Mouse (Mus musculus): ENCODE data around the gene 1520401A03Rik. TPM values are rescaled to one million over a fixed set of nuclear protein-coding genes. Genes with fewer than 3 reads are reported as not detected.
"Not testable (repeated sequence)": the region's sequence is repeated elsewhere in the genome, so short reads cannot be mapped to it uniquely, and the experiment has no call there.

Gene 1520401A03Rik
- not detected in 2 replicates for total RNA-seq (2017)

GRCm38 (mm10) chr17:23722376-23723125 lies at the start of gene 1520401A03Rik:
TSS of gene 1520401A03Rik (minus strand) at chr17:23722783.
- ATAC-seq (ENCODE audit: extremely low read depth, insufficient number of reproducible peaks, low FRiP score, poor library complexity, severe bottlenecking), result no peak

- not testable (repeated sequence) for ATAC-seq (ENCODE audit: extremely low read depth, insufficient number of reproducible peaks, low FRiP score, poor library complexity, severe bottlenecking)
These were observed 49.6 kb upstream of the 1520401A03Rik start for GRCm38 (mm10) chr17:23772219-23772556.

- peak; percentile 98 for ATAC-seq (ENCODE audit: extremely low read depth, insufficient number of reproducible peaks, low FRiP score, poor library complexity, severe bottlenecking)
These were observed 49.0 kb upstream of the 1520401A03Rik start, which contains the start of gene Flywch1 for GRCm38 (mm10) chr17:23771284-23772218. TSS of gene Flywch1 (minus strand) at chr17:23771602.

- no peak for ATAC-seq (ENCODE audit: extremely low read depth, insufficient number of reproducible peaks, low FRiP score, poor library complexity, severe bottlenecking)
These were observed 48.3 kb upstream of the 1520401A03Rik start for GRCm38 (mm10) chr17:23770896-23771283.

- no peak for ATAC-seq (ENCODE audit: extremely low read depth, insufficient number of reproducible peaks, low FRiP score, poor library complexity, severe bottlenecking)
These were observed 47.9 kb upstream of the 1520401A03Rik start for GRCm38 (mm10) chr17:23770493-23770892.

- ATAC-seq (ENCODE audit: extremely low read depth, insufficient number of reproducible peaks, low FRiP score, poor library complexity, severe bottlenecking), result no peak
These were observed 40.4 kb upstream of the 1520401A03Rik start for GRCm38 (mm10) chr17:23762976-23763375.

GRCm38 (mm10) chr17:23761155-23761554 lies 38.6 kb upstream of the 1520401A03Rik start:
- no peak for ATAC-seq (ENCODE audit: extremely low read depth, insufficient number of reproducible peaks, low FRiP score, poor library complexity, severe bottlenecking)

- ATAC-seq (ENCODE audit: extremely low read depth, insufficient number of reproducible peaks, low FRiP score, poor library complexity, severe bottlenecking), result no peak
These were observed 37.6 kb upstream of the 1520401A03Rik start for GRCm38 (mm10) chr17:23760231-23760630.

GRCm38 (mm10) chr17:23758801-23759200 lies 36.2 kb upstream of the 1520401A03Rik start:
- no peak for ATAC-seq (ENCODE audit: extremely low read depth, insufficient number of reproducible peaks, low FRiP score, poor library complexity, severe bottlenecking)

- no peak for ATAC-seq (ENCODE audit: extremely low read depth, insufficient number of reproducible peaks, low FRiP score, poor library complexity, severe bottlenecking)
These were observed 35.0 kb upstream of the 1520401A03Rik start for GRCm38 (mm10) chr17:23757581-23757980.

- ATAC-seq (ENCODE audit: extremely low read depth, insufficient number of reproducible peaks, low FRiP score, poor library complexity, severe bottlenecking), result no peak
These were observed 33.1 kb upstream of the 1520401A03Rik start for GRCm38 (mm10) chr17:23755689-23756088.

GRCm38 (mm10) chr17:23749400-23750191 lies 27.0 kb upstream of the 1520401A03Rik start:
- ATAC-seq (ENCODE audit: extremely low read depth, insufficient number of reproducible peaks, low FRiP score, poor library complexity, severe bottlenecking), result no peak

- ATAC-seq (ENCODE audit: extremely low read depth, insufficient number of reproducible peaks, low FRiP score, poor library complexity, severe bottlenecking), result peak; percentile 45; the same call in 1 of the 2 replicates
These were observed 26.2 kb upstream of the 1520401A03Rik start for GRCm38 (mm10) chr17:23748631-23749391.

GRCm38 (mm10) chr17:23748026-23748425 lies 25.4 kb upstream of the 1520401A03Rik start:
- peak; percentile 38; the same call in 1 of the 2 replicates for ATAC-seq (ENCODE audit: extremely low read depth, insufficient number of reproducible peaks, low FRiP score, poor library complexity, severe bottlenecking)

GRCm38 (mm10) chr17:23747471-23747870 lies 24.9 kb upstream of the 1520401A03Rik start:
- no peak for ATAC-seq (ENCODE audit: extremely low read depth, insufficient number of reproducible peaks, low FRiP score, poor library complexity, severe bottlenecking)

GRCm38 (mm10) chr17:23746767-23747166 lies 24.2 kb upstream of the 1520401A03Rik start:
- ATAC-seq (ENCODE audit: extremely low read depth, insufficient number of reproducible peaks, low FRiP score, poor library complexity, severe bottlenecking), result no peak

GRCm38 (mm10) chr17:23746311-23746710 lies 23.7 kb upstream of the 1520401A03Rik start:
- ATAC-seq (ENCODE audit: extremely low read depth, insufficient number of reproducible peaks, low FRiP score, poor library complexity, severe bottlenecking), result no peak
